15 mouse cellular contexts compared by ENCODE assay signal in the genomic region with DNA sequence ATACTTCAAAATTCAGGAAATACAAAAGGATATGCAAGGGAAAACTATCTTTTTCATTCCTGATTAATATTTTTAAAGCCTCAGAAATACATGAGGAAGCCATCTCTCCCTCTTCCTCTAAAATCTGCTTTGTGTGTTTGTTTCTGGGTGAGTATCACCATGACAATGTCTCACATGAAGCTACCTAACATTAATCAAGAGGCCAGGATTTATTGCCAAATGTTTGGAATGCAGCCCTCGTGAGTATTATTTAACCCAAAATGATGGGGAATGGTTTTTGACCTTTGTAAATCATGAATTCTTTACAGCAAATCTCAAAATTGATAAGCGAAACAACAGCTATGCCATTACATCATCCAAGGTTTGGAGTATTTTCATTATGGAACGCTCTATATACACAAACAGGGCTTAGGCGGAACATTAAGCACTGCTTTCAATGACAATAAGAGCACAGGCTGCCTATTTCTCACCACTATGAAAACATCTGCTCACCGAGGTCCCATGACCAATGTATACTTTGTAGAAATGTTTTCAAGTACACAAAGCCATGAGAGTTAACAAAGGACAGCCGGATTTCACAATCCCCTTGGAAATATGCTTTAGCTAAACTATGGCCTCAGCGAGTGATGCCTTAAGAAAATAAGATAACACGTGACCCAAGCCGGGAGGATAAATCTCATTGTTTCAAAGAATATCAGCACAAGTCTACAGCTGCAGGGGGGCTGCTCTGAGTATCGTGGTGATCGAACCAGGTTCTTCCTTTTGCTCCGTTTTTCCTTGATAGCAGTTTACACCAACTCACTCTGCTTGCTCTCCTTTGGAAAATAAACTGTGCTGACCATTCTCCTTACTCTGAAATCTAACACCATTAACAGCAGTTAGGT.
DNase-seq lines count a peak whose midpoint lies in the region; ATAC-seq and TF ChIP-seq lines count a peak whose summit lies in the region.
"Had no signal": no experiment of that assay in that cellular context is flagged by ENCODE, and none has a peak within 500 bp of the region (broad histone marks: within the 10 kb centered on the region; RNA-seq: fewer than 3 reads in every experiment).

No protein-coding gene starts in this region.

- peaks cover 4% of the 10 kb centered on the region; the same call in 1 of the 2 replicates for H3K4me1 ChIP-seq in midbrain, embryonic 11.5 days (ENCODE audit: control insufficient read depth, insufficient read depth, low read length)
- H3K4me1 ChIP-seq in midbrain, postnatal 0 days (ENCODE audit: insufficient read depth, low read length), result no peaks in the 10 kb centered on the region
- peaks cover 21% of the 10 kb centered on the region for H3K4me1 ChIP-seq in limb, embryonic 13.5 days
- no peaks in the 10 kb centered on the region for H3K4me1 ChIP-seq in stomach, embryonic 15.5 days

- TF ChIP-seq CTCF in gastrocnemius, adult 2 months (IDR thresholded peaks at IDR 0.05), result no peak
- TF ChIP-seq CTCF in midbrain, postnatal 0 days (IDR thresholded peaks at IDR 0.05), result no peak

- DNase-seq in gastrocnemius, adult 2 months, result no peak
- DNase-seq in gastrocnemius, adult 8-10 months (ENCODE audit: low spot score in 2 of 2), result no peak
- no peak for DNase-seq in midbrain, embryonic 11.5 days (ENCODE audit: low spot score, missing footprints)
- no peak for DNase-seq in midbrain, postnatal 0 days (ENCODE audit: low spot score)
- DNase-seq in cerebellum, adult 18-20 months, result no peak
- DNase-seq in layer of hippocampus, adult 9-11 months, result no peak
- DNase-seq: adrenal gland, adult 2 months; cerebellum, adult 11 months; kidney, adult 18-20 months; right cerebral cortex, adult 18-20 months had no signal

- intact Hi-C loops in gastrocnemius, adult 2 months (cut with DNase I), result no loop called here

- H3K4me2 ChIP-seq in midbrain, embryonic 11.5 days, result no peak overlapping the region
- H3K4me2 ChIP-seq in midbrain, postnatal 0 days (ENCODE audit: low read depth, low read length, poor library complexity, severe bottlenecking), result no peak overlapping the region
- no peak overlapping the region for H3K4me2 ChIP-seq in limb, embryonic 13.5 days (replicated peaks)
- H3K4me2 ChIP-seq in stomach, embryonic 15.5 days, result no peak overlapping the region
- H3K4me2 ChIP-seq: liver, embryonic 11.5 days had no signal

- no peaks in the 10 kb centered on the region for H3K9me3 ChIP-seq in midbrain, embryonic 11.5 days (ENCODE audit: control insufficient read depth, low read length)
- no peaks in the 10 kb centered on the region for H3K9me3 ChIP-seq in midbrain, postnatal 0 days (ENCODE audit: low read length)
- H3K9me3 ChIP-seq in limb, embryonic 13.5 days, result no peaks in the 10 kb centered on the region
- no peaks in the 10 kb centered on the region for H3K9me3 ChIP-seq in stomach, embryonic 15.5 days
- H3K9me3 ChIP-seq: G1E; megakaryocyte, embryonic 14.5 days had no signal

- no peaks in the 10 kb centered on the region for H3K36me3 ChIP-seq in midbrain, embryonic 11.5 days (ENCODE audit: control insufficient read depth, insufficient read depth, low read length)
- no peaks in the 10 kb centered on the region for H3K36me3 ChIP-seq in midbrain, postnatal 0 days (ENCODE audit: insufficient read depth, low read length)
- no peaks in the 10 kb centered on the region for H3K36me3 ChIP-seq in limb, embryonic 13.5 days
- no peaks in the 10 kb centered on the region for H3K36me3 ChIP-seq in stomach, embryonic 15.5 days
- H3K36me3 ChIP-seq: G1E had no signal

- H3K9ac ChIP-seq in midbrain, embryonic 11.5 days (ENCODE audit: low read length), result no peak overlapping the region
- no peak overlapping the region for H3K9ac ChIP-seq in midbrain, postnatal 0 days (replicated peaks; ENCODE audit: low read length, poor library complexity, severe bottlenecking)
- H3K9ac ChIP-seq in limb, embryonic 13.5 days, result no peak overlapping the region
- no peak overlapping the region for H3K9ac ChIP-seq in stomach, embryonic 15.5 days

- H3K4me3 ChIP-seq in gastrocnemius, adult 2 months, result no peak overlapping the region
- no peak overlapping the region for H3K4me3 ChIP-seq in midbrain, embryonic 11.5 days (ENCODE audit: low read depth, low read length)
- no peak overlapping the region for H3K4me3 ChIP-seq in midbrain, postnatal 0 days (ENCODE audit: low read depth, low read length)
- H3K4me3 ChIP-seq in limb, embryonic 13.5 days, result no peak overlapping the region
- H3K4me3 ChIP-seq in stomach, embryonic 15.5 days (replicated peaks), result no peak overlapping the region
- H3K4me3 ChIP-seq: megakaryocyte, embryonic 14.5 days had no signal

- peak overlapping the region; percentile 28; the same call in 1 of the 2 replicates for H3K27ac ChIP-seq in gastrocnemius, adult 2 months
- no peak overlapping the region for H3K27ac ChIP-seq in midbrain, embryonic 11.5 days (ENCODE audit: low read depth, low read length)
- no peak overlapping the region for H3K27ac ChIP-seq in midbrain, postnatal 0 days (ENCODE audit: low read depth, low read length)
- H3K27ac ChIP-seq in limb, embryonic 13.5 days, result peak overlapping the region; percentile 59; the same call in 1 of the 2 replicates
- H3K27ac ChIP-seq in stomach, embryonic 15.5 days, result peak overlapping the region; percentile 57

- 50% methylated on average over 12 of the region's 12 CpGs for WGBS in midbrain, embryonic 11.5 days
- WGBS in midbrain, postnatal 0 days, result 25% methylated on average over 12 of the region's 12 CpGs
- 56% methylated on average over 12 of the region's 12 CpGs for WGBS in limb, embryonic 13.5 days
- 25% methylated on average over 12 of the region's 12 CpGs for WGBS in stomach, embryonic 15.5 days

- ATAC-seq in midbrain, embryonic 11.5 days (ENCODE audit: low FRiP score), result peak; percentile 76
- ATAC-seq in midbrain, postnatal 0 days (ENCODE audit: low FRiP score), result no peak
- no peak for ATAC-seq in limb, embryonic 13.5 days (ENCODE audit: low FRiP score, low read depth)
- ATAC-seq in stomach, embryonic 15.5 days (ENCODE audit: insufficient read depth, low FRiP score, low read depth), result peak; percentile 59; the same call in 1 of the 2 replicates

- no peaks in the 10 kb centered on the region; the same call in 1 of the 2 replicates for H3K27me3 ChIP-seq in midbrain, embryonic 11.5 days (ENCODE audit: control insufficient read depth, insufficient read depth, low read length)
- no peaks in the 10 kb centered on the region for H3K27me3 ChIP-seq in midbrain, postnatal 0 days (ENCODE audit: insufficient read depth, low read length)
- H3K27me3 ChIP-seq in limb, embryonic 13.5 days, result no peaks in the 10 kb centered on the region
- no peaks in the 10 kb centered on the region for H3K27me3 ChIP-seq in stomach, embryonic 15.5 days (replicated peaks)

Comparison
In these comparisons a context has a peak if more than half of its experiments do, and no peak if none do; other contexts are left out.
1. ATAC-seq: peak in midbrain, embryonic 11.5 days (single experiment) and stomach, embryonic 15.5 days (single experiment); none in midbrain, postnatal 0 days (single experiment) and limb, embryonic 13.5 days (single experiment).
2. H3K27ac ChIP-seq: peak in gastrocnemius, adult 2 months (single experiment), limb, embryonic 13.5 days (single experiment) and stomach, embryonic 15.5 days (single experiment); none in midbrain, embryonic 11.5 days (single experiment) and midbrain, postnatal 0 days (single experiment).